Mouse (Mus musculus): ENCODE data around the gene Kif6.

DNA sequence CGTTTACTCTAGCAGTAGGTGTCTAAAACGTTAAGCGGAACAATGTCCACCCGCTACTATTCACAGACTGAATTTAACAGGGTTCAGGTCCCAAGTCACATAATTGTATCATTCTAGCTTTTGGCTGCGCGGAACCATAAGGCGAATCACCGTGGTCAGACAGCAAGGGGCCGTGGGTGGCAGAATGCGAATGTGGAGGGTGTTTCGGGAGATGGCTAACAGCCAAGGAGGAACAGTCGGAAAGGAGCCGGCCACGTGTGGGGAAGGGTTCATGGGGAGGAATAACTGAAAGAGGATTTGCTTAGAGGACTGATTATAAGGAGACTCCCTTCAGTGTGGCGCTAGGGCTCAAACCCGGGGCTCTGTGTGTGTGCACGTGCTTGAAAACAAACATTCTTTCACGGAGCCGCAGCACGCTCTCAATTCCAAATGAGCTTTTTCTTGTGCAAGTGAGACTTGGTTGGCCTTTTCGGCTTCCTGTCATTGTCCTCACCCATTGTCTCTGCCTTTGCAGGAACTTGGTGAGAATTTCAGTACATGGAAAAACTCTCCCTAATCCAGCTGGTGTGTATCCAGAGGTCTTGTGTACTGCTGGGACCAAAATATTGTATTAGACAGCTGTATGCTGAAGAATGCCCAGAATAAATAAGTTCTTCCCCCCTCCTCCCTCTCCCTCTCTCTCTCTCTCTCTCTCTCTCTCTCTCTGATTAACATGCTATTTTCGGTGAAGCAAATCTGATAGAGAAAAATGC lies 337.1 kb downstream of the Kif6 start:
- no peak for TF ChIP-seq CTCF (IDR thresholded peaks at IDR 0.05; ENCODE audit: low read depth, low read length)
- no peak for TF ChIP-seq GATA1 (IDR thresholded peaks at IDR 0.05; ENCODE audit: borderline replicate concordance, low read length)
- TF ChIP-seq TAL1 (conservative IDR thresholded peaks at IDR 0.05; ENCODE audit: low read depth, low read length): no peak
- no peak for TF ChIP-seq POLR2AphosphoS5 (IDR thresholded peaks at IDR 0.05; ENCODE audit: insufficient replicate concordance, low read depth, low read length)
